Mouse (Mus musculus) heart, postnatal 4 days (tissue): ENCODE measurements at regions not wholly inside any gene's neighbourhood (a gene's known extent, or its start where the extent isn't known, plus 50 kb on each side); places are given as distances from the start of the nearest gene placed in this dataset.

ENCODE experiments used
- DNase-seq: peaks from one replicate; pipeline ENCODE4 v3.0.0; 2021

- no peak for DNase-seq
Observed at GRCm38 (mm10) chr3:33902431-33902830, 58.3 kb upstream of the Ccdc39 start.

GRCm38 (mm10) chr3:33903326-33903725 lies 59.2 kb upstream of the Ccdc39 start:
- DNase-seq: no peak

- no peak for DNase-seq
Observed at GRCm38 (mm10) chr3:33903816-33904215, 59.7 kb upstream of the Ccdc39 start.

- no peak for DNase-seq
Observed at GRCm38 (mm10) chr3:33904854-33905678, 61.0 kb upstream of the Ccdc39 start.

GRCm38 (mm10) chr3:33905679-33906007 lies 61.5 kb upstream of the Ccdc39 start:
- no peak for DNase-seq

GRCm38 (mm10) chr3:33907061-33907460 lies 63.0 kb upstream of the Ccdc39 start:
- no peak for DNase-seq

GRCm38 (mm10) chr3:33911559-33911958 lies 67.4 kb upstream of the Ccdc39 start:
- DNase-seq: no peak

- no peak for DNase-seq
Observed at GRCm38 (mm10) chr3:33913470-33913869, 69.4 kb upstream of the Ccdc39 start.

- DNase-seq: no peak
Observed at GRCm38 (mm10) chr3:33914386-33914785, 70.3 kb upstream of the Ccdc39 start.

- no peak for DNase-seq
Observed at GRCm38 (mm10) chr3:33915777-33916176, 71.7 kb upstream of the Ccdc39 start.

- DNase-seq: no peak
Observed at GRCm38 (mm10) chr3:33916318-33916717, 72.2 kb upstream of the Ccdc39 start.

GRCm38 (mm10) chr3:33916818-33917217 lies 72.7 kb upstream of the Ccdc39 start:
- DNase-seq: no peak

- peak; percentile 84 for DNase-seq
Observed at GRCm38 (mm10) chr3:33918785-33919184, 74.7 kb upstream of the Ccdc39 start.

GRCm38 (mm10) chr3:33925072-33925471 lies 81.0 kb upstream of the Ccdc39 start:
- DNase-seq: no peak

GRCm38 (mm10) chr3:33955064-33955463 lies 64.7 kb upstream of the Fxr1 start:
- DNase-seq: no peak

- DNase-seq: peak; percentile 79
Observed at GRCm38 (mm10) chr3:33955854-33956624, 63.7 kb upstream of the Fxr1 start.

- no peak for DNase-seq
Observed at GRCm38 (mm10) chr3:33956625-33957023, 63.1 kb upstream of the Fxr1 start.

GRCm38 (mm10) chr3:33957676-33958075 lies 62.1 kb upstream of the Fxr1 start:
- no peak for DNase-seq

GRCm38 (mm10) chr3:33958216-33958615 lies 61.5 kb upstream of the Fxr1 start:
- no peak for DNase-seq

GRCm38 (mm10) chr3:33960211-33960610 lies 59.5 kb upstream of the Fxr1 start:
- no peak for DNase-seq

- no peak for DNase-seq
Observed at GRCm38 (mm10) chr3:33962938-33963337, 56.8 kb upstream of the Fxr1 start.

- no peak for DNase-seq
Observed at GRCm38 (mm10) chr3:33967184-33967583, 52.6 kb upstream of the Fxr1 start.
